Comparison of ENCODE assay signal across 21 mouse cellular contexts in the genomic region with DNA sequence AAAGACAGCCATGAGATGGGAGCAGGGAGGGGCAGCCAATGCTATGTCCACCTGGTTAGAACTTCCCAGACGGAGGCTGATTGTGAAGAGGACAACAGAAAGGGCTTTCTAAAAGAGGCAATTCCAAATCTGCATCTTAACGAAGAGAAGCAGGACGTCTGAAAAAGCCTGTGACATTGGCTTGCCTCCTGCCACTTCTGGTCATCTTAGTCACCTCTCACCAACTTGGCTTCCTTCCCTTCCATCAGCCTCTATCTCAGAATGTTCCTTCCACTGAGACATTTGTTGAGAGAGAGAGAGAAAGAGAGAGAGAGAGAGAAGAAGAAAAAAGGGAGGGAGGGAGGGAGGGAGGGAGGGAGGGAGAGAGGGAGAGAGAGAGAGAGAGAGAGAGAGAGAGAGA.
"Had no signal": no experiment of that assay in that cellular context is flagged by ENCODE, and none has a peak within 500 bp of the region (broad histone marks: within the 10 kb centered on the region; RNA-seq: fewer than 3 reads in every experiment).

No protein-coding gene starts in this region.

- H3K36me3 ChIP-seq: kidney, embryonic 15.5 days; limb, embryonic 13.5 days; liver, embryonic 12.5 days; liver, embryonic 15.5 days; midbrain, embryonic 12.5 days; midbrain, embryonic 15.5 days; neural tube, embryonic 12.5 days; neural tube, embryonic 15.5 days had no signal

- H3K27ac ChIP-seq: kidney, embryonic 15.5 days; limb, embryonic 10.5 days; limb, embryonic 13.5 days; liver, embryonic 12.5 days; liver, embryonic 15.5 days; macrophage; midbrain, embryonic 12.5 days; midbrain, embryonic 15.5 days; neural tube, embryonic 12.5 days; neural tube, embryonic 15.5 days had no signal

- ATAC-seq: liver, embryonic 12.5 days; lung, postnatal 0 days; midbrain, embryonic 15.5 days had no signal

- H3K9ac ChIP-seq: kidney, embryonic 15.5 days; limb, embryonic 13.5 days; liver, embryonic 12.5 days; liver, embryonic 15.5 days; midbrain, embryonic 12.5 days; midbrain, embryonic 15.5 days; neural tube, embryonic 12.5 days; neural tube, embryonic 15.5 days had no signal

- H3K9me3 ChIP-seq: kidney, embryonic 15.5 days; limb, embryonic 10.5 days; limb, embryonic 13.5 days; liver, embryonic 12.5 days; liver, embryonic 15.5 days; midbrain, embryonic 12.5 days; midbrain, embryonic 15.5 days; neural tube, embryonic 12.5 days; neural tube, embryonic 15.5 days had no signal

- DNase-seq: kidney, adult 2 months; kidney, postnatal 10 days; kidney, postnatal 36 days; layer of hippocampus, adult 9-11 months; liver; lung, adult 2 months; right cerebral cortex, adult 18-20 months; right cerebral cortex, postnatal 25 days; thymus, adult 18-20 months; thymus, postnatal 36 days had no signal

- H3K4me1 ChIP-seq: liver, embryonic 12.5 days; liver, embryonic 15.5 days; midbrain, embryonic 12.5 days; midbrain, embryonic 15.5 days; neural tube, embryonic 12.5 days had no signal

- H3K4me2 ChIP-seq: kidney, embryonic 15.5 days; limb, embryonic 13.5 days; liver, embryonic 12.5 days; liver, embryonic 15.5 days; midbrain, embryonic 12.5 days; midbrain, embryonic 15.5 days; neural tube, embryonic 12.5 days; neural tube, embryonic 15.5 days had no signal

- H3K27me3 ChIP-seq: limb, embryonic 13.5 days; liver, embryonic 12.5 days; liver, embryonic 15.5 days; midbrain, embryonic 12.5 days; midbrain, embryonic 15.5 days; neural tube, embryonic 12.5 days had no signal

- H3K4me3 ChIP-seq: kidney, embryonic 15.5 days; limb, embryonic 10.5 days; limb, embryonic 13.5 days; liver, embryonic 12.5 days; liver, embryonic 15.5 days; midbrain, embryonic 12.5 days; midbrain, embryonic 15.5 days; neural tube, embryonic 12.5 days; neural tube, embryonic 15.5 days had no signal
